In genomic region chr16:91578980-91579720, GRCm38 (mm10) we compare ENCODE assay signal across 18 mouse cellular contexts. TPM values are rescaled to one million over a fixed set of nuclear protein-coding genes. Genes with fewer than 3 reads are reported as not detected.
DNase-seq lines count a peak whose midpoint lies in the region; ATAC-seq and TF ChIP-seq lines count a peak whose summit lies in the region.
"Had no signal": no experiment of that assay in that cellular context is flagged by ENCODE, and none has a peak within 500 bp of the region (broad histone marks: within the 10 kb centered on the region; RNA-seq: fewer than 3 reads in every experiment).

No protein-coding gene starts in this region.

- no peak overlapping the region for H3K4me2 ChIP-seq in forebrain, embryonic 15.5 days (replicated peaks)
- H3K4me2 ChIP-seq in forebrain, embryonic 12.5 days, result no peak overlapping the region
- no peak overlapping the region for H3K4me2 ChIP-seq in midbrain, postnatal 0 days (ENCODE audit: low read depth, low read length, poor library complexity, severe bottlenecking)
- no peak overlapping the region for H3K4me2 ChIP-seq in midbrain, embryonic 14.5 days (ENCODE audit: low read length)
- no peak overlapping the region for H3K4me2 ChIP-seq in limb, embryonic 14.5 days (replicated peaks; ENCODE audit: low read depth, low read length, severe bottlenecking)
- H3K4me2 ChIP-seq: heart, embryonic 13.5 days; intestine, embryonic 15.5 days; midbrain, embryonic 12.5 days; neural tube, embryonic 12.5 days had no signal

- peak; percentile 92 for ATAC-seq in forebrain, embryonic 15.5 days (replicated peaks)
- ATAC-seq in forebrain, embryonic 12.5 days (ENCODE audit: low FRiP score), result no peak
- ATAC-seq in midbrain, postnatal 0 days (ENCODE audit: low FRiP score), result no peak
- ATAC-seq in midbrain, embryonic 14.5 days (ENCODE audit: low FRiP score, low TSS enrichment), result no peak
- ATAC-seq in limb, embryonic 14.5 days (ENCODE audit: low FRiP score, low read depth), result peak; percentile 74; the same call in 1 of the 2 replicates
- ATAC-seq: intestine, embryonic 15.5 days had no signal

- TF ChIP-seq CTCF in midbrain, postnatal 0 days (IDR thresholded peaks at IDR 0.05), result no peak

- H3K9me3 ChIP-seq in forebrain, embryonic 15.5 days, result no peaks in the 10 kb centered on the region
- H3K9me3 ChIP-seq in forebrain, embryonic 12.5 days, result no peaks in the 10 kb centered on the region
- H3K9me3 ChIP-seq in midbrain, postnatal 0 days (ENCODE audit: low read length), result no peaks in the 10 kb centered on the region
- no peaks in the 10 kb centered on the region for H3K9me3 ChIP-seq in midbrain, embryonic 14.5 days (ENCODE audit: control insufficient read depth, low read length)
- no peaks in the 10 kb centered on the region for H3K9me3 ChIP-seq in limb, embryonic 14.5 days (ENCODE audit: control insufficient read depth, low read length)
- H3K9me3 ChIP-seq: heart, embryonic 13.5 days; hindbrain, embryonic 10.5 days; intestine, embryonic 15.5 days; midbrain, embryonic 12.5 days; neural tube, embryonic 12.5 days had no signal

- 59% methylated on average over 14 of the region's 14 CpGs for WGBS in forebrain, embryonic 15.5 days
- WGBS in forebrain, embryonic 12.5 days, result 79% methylated on average over 14 of the region's 14 CpGs
- 83% methylated on average over 14 of the region's 14 CpGs for WGBS in midbrain, postnatal 0 days
- WGBS in midbrain, embryonic 14.5 days, result 84% methylated on average over 14 of the region's 14 CpGs
- 43% methylated on average over 14 of the region's 14 CpGs for WGBS in limb, embryonic 14.5 days

- DNase-seq in midbrain, postnatal 0 days (ENCODE audit: low spot score), result peak; percentile 36
- DNase-seq in midbrain, embryonic 14.5 days, result no peak
- DNase-seq in brain, embryonic 18.5 days (ENCODE audit: low read depth, low spot score), result peak; percentile 64
- DNase-seq in limb, embryonic 14.5 days (ENCODE audit: low spot score), result peak; percentile 58
- DNase-seq in testis, postnatal 10 days (ENCODE audit: low spot score), result no peak
- no peak for DNase-seq in ovary, postnatal 36 days (ENCODE audit: low spot score)
- DNase-seq: adrenal gland, postnatal 36 days; gastrocnemius, postnatal 36 days; lung, postnatal 36 days; thymus, postnatal 25 days had no signal

- no peak overlapping the region for H3K4me3 ChIP-seq in forebrain, embryonic 15.5 days
- H3K4me3 ChIP-seq in forebrain, embryonic 12.5 days (replicated peaks), result no peak overlapping the region
- H3K4me3 ChIP-seq in midbrain, postnatal 0 days (ENCODE audit: low read depth, low read length), result no peak overlapping the region
- no peak overlapping the region for H3K4me3 ChIP-seq in midbrain, embryonic 14.5 days (replicated peaks; ENCODE audit: low read depth, low read length)
- H3K4me3 ChIP-seq in limb, embryonic 14.5 days (replicated peaks; ENCODE audit: low read length), result no peak overlapping the region
- H3K4me3 ChIP-seq: heart, embryonic 13.5 days; hindbrain, embryonic 10.5 days; intestine, embryonic 15.5 days; midbrain, embryonic 12.5 days; neural tube, embryonic 12.5 days had no signal

- H3K4me1 ChIP-seq in forebrain, embryonic 15.5 days, result peaks cover 22% of the 10 kb centered on the region; the same call in 1 of the 2 replicates
- H3K4me1 ChIP-seq in forebrain, embryonic 12.5 days, result no peaks in the 10 kb centered on the region
- H3K4me1 ChIP-seq in midbrain, postnatal 0 days (ENCODE audit: insufficient read depth, low read length), result no peaks in the 10 kb centered on the region
- H3K4me1 ChIP-seq in midbrain, embryonic 14.5 days (ENCODE audit: control insufficient read depth, insufficient read depth, low read length), result no peaks in the 10 kb centered on the region
- peaks cover 4% of the 10 kb centered on the region for H3K4me1 ChIP-seq in limb, embryonic 14.5 days (ENCODE audit: control insufficient read depth, insufficient read depth, low read length)
- H3K4me1 ChIP-seq: intestine, embryonic 15.5 days; neural tube, embryonic 12.5 days had no signal

- no peak overlapping the region for H3K9ac ChIP-seq in forebrain, embryonic 15.5 days (replicated peaks)
- no peak overlapping the region for H3K9ac ChIP-seq in forebrain, embryonic 12.5 days
- no peak overlapping the region for H3K9ac ChIP-seq in midbrain, postnatal 0 days (replicated peaks; ENCODE audit: low read length, poor library complexity, severe bottlenecking)
- no peak overlapping the region for H3K9ac ChIP-seq in midbrain, embryonic 14.5 days (replicated peaks; ENCODE audit: low read length)
- no peak overlapping the region for H3K9ac ChIP-seq in limb, embryonic 14.5 days (ENCODE audit: low read depth, low read length, severe bottlenecking)
- H3K9ac ChIP-seq: heart, embryonic 13.5 days; intestine, embryonic 15.5 days; midbrain, embryonic 12.5 days; neural tube, embryonic 12.5 days had no signal

- H3K27me3 ChIP-seq in forebrain, embryonic 15.5 days, result no peaks in the 10 kb centered on the region
- no peaks in the 10 kb centered on the region for H3K27me3 ChIP-seq in forebrain, embryonic 12.5 days
- H3K27me3 ChIP-seq in midbrain, postnatal 0 days (ENCODE audit: insufficient read depth, low read length), result no peaks in the 10 kb centered on the region
- no peaks in the 10 kb centered on the region for H3K27me3 ChIP-seq in midbrain, embryonic 14.5 days (ENCODE audit: control insufficient read depth, insufficient read depth, low read length)
- no peaks in the 10 kb centered on the region for H3K27me3 ChIP-seq in limb, embryonic 14.5 days (ENCODE audit: control insufficient read depth, insufficient read depth, low read length)
- H3K27me3 ChIP-seq: heart, embryonic 13.5 days; intestine, embryonic 15.5 days; midbrain, embryonic 12.5 days; neural tube, embryonic 12.5 days had no signal

- H3K27ac ChIP-seq in forebrain, embryonic 15.5 days (replicated peaks), result peak overlapping the region; percentile 85
- H3K27ac ChIP-seq in forebrain, embryonic 12.5 days, result no peak overlapping the region
- no peak overlapping the region for H3K27ac ChIP-seq in midbrain, postnatal 0 days (ENCODE audit: low read depth, low read length)
- no peak overlapping the region for H3K27ac ChIP-seq in midbrain, embryonic 14.5 days (replicated peaks; ENCODE audit: low read depth, low read length)
- H3K27ac ChIP-seq in limb, embryonic 14.5 days (replicated peaks; ENCODE audit: low read depth, low read length), result no peak overlapping the region
- H3K27ac ChIP-seq: heart, embryonic 13.5 days; hindbrain, embryonic 10.5 days; intestine, embryonic 15.5 days; kidney, postnatal 0 days; midbrain, embryonic 12.5 days; neural tube, embryonic 12.5 days had no signal

- 0 out of 2 replicates have a peak, but pooled peaks cover 7% of the 10 kb centered on the region for H3K36me3 ChIP-seq in forebrain, embryonic 15.5 days
- H3K36me3 ChIP-seq in forebrain, embryonic 12.5 days (replicated peaks), result peaks cover 16% of the 10 kb centered on the region
- peaks cover 36% of the 10 kb centered on the region for H3K36me3 ChIP-seq in midbrain, postnatal 0 days (ENCODE audit: insufficient read depth, low read length)
- H3K36me3 ChIP-seq in midbrain, embryonic 14.5 days (ENCODE audit: control insufficient read depth, insufficient read depth, low read length), result peaks cover 37% of the 10 kb centered on the region
- H3K36me3 ChIP-seq in limb, embryonic 14.5 days (ENCODE audit: control insufficient read depth, insufficient read depth, low read length), result peaks cover 12% of the 10 kb centered on the region; the same call in 1 of the 2 replicates
- H3K36me3 ChIP-seq: intestine, embryonic 15.5 days had no signal

- TF ChIP-seq POLR2A in limb, embryonic 14.5 days (IDR thresholded peaks at IDR 0.05; ENCODE audit: borderline replicate concordance, extremely low read depth, insufficient read depth, insufficient read length), result no peak

RNA-seq across cellular contexts. Expression of gene Tmem50b, which starts 18.4 kb away (rescaled TPM):
- polyA plus RNA-seq in forebrain, embryonic 15.5 days (2015; fragmentation: Nextera tagmentation; extraction: Ambion mirVana), result 83.2 and 89.2 TPM in 2 replicates
- 38.7 and 41.2 TPM in 2 replicates for polyA plus RNA-seq in forebrain, embryonic 12.5 days (2016; fragmentation: Nextera tagmentation; extraction: Ambion mirVana)
- total RNA-seq in midbrain, postnatal 0 days (2014; rRNA removed), result 78.2 and 83.9 TPM in 2 replicates
- polyA plus RNA-seq in midbrain, postnatal 0 days (2015; fragmentation: Nextera tagmentation; extraction: Ambion mirVana), result 103 and 107 TPM in 2 replicates
- polyA plus RNA-seq in midbrain, embryonic 14.5 days (2014; fragmentation: Nextera tagmentation; extraction: Ambion mirVana), result 72.3 and 77.8 TPM in 2 replicates
- 25.4 and 26.7 TPM in 2 replicates for polyA plus RNA-seq in limb, embryonic 14.5 days (2012; rRNA removed)
- 40.6 and 46.7 TPM in 2 replicates for polyA plus RNA-seq in limb, embryonic 14.5 days (2014; fragmentation: Nextera tagmentation; extraction: Ambion mirVana)

RNA-seq across cellular contexts. Expression of gene Ifngr2, which starts 32.3 kb away (rescaled TPM):
- polyA plus RNA-seq in forebrain, embryonic 15.5 days (2015; fragmentation: Nextera tagmentation; extraction: Ambion mirVana), result 104 and 105 TPM in 2 replicates
- polyA plus RNA-seq in forebrain, embryonic 12.5 days (2016; fragmentation: Nextera tagmentation; extraction: Ambion mirVana), result 27.9 and 31.9 TPM in 2 replicates
- total RNA-seq in midbrain, postnatal 0 days (2014; rRNA removed), result 59.3 and 75.1 TPM in 2 replicates
- 140 and 141 TPM in 2 replicates for polyA plus RNA-seq in midbrain, postnatal 0 days (2015; fragmentation: Nextera tagmentation; extraction: Ambion mirVana)
- polyA plus RNA-seq in midbrain, embryonic 14.5 days (2014; fragmentation: Nextera tagmentation; extraction: Ambion mirVana), result 90.2 and 94.2 TPM in 2 replicates
- polyA plus RNA-seq in limb, embryonic 14.5 days (2012; rRNA removed), result 22.6 and 23.0 TPM in 2 replicates
- polyA plus RNA-seq in limb, embryonic 14.5 days (2014; fragmentation: Nextera tagmentation; extraction: Ambion mirVana), result 45.4 and 49.1 TPM in 2 replicates

RNA-seq across cellular contexts. Expression of gene Dnajc28, which starts 39.7 kb away (rescaled TPM):
- 8.0 and 9.0 TPM in 2 replicates for polyA plus RNA-seq in forebrain, embryonic 15.5 days (2015; fragmentation: Nextera tagmentation; extraction: Ambion mirVana)
- polyA plus RNA-seq in forebrain, embryonic 12.5 days (2016; fragmentation: Nextera tagmentation; extraction: Ambion mirVana), result 5.3 and 5.4 TPM in 2 replicates
- 3.9 and 6.1 TPM in 2 replicates for total RNA-seq in midbrain, postnatal 0 days (2014; rRNA removed)
- 2.6 and 4.3 TPM in 2 replicates for polyA plus RNA-seq in midbrain, postnatal 0 days (2015; fragmentation: Nextera tagmentation; extraction: Ambion mirVana)
- polyA plus RNA-seq in midbrain, embryonic 14.5 days (2014; fragmentation: Nextera tagmentation; extraction: Ambion mirVana), result 6.3 and 8.7 TPM in 2 replicates
- 1.1 and 1.7 TPM in 2 replicates for polyA plus RNA-seq in limb, embryonic 14.5 days (2012; rRNA removed)
- 2.9 and 3.2 TPM in 2 replicates for polyA plus RNA-seq in limb, embryonic 14.5 days (2014; fragmentation: Nextera tagmentation; extraction: Ambion mirVana)

Comparison
In these comparisons a context has a peak if more than half of its experiments do, and no peak if none do; other contexts are left out.
1. ATAC-seq: peak in forebrain, embryonic 15.5 days (single experiment) and limb, embryonic 14.5 days (single experiment); none in forebrain, embryonic 12.5 days (single experiment), midbrain, postnatal 0 days (single experiment) and midbrain, embryonic 14.5 days (single experiment).
2. DNase-seq: peak in midbrain, postnatal 0 days (single experiment), brain, embryonic 18.5 days (single experiment) and limb, embryonic 14.5 days (single experiment); none in midbrain, embryonic 14.5 days (single experiment), testis, postnatal 10 days (single experiment) and ovary, postnatal 36 days (single experiment).